Mouse (Mus musculus) thymus, postnatal 10 days (tissue): Measurements from ENCODE around the gene Gm11985.

Experiments
- DNase-seq, 2 experiments: peaks; one replicate each; pipeline ENCODE4 v3.0.0; 2021; ENCODE audit warnings: low spot score in 2 of 2

The Gm11985 gene

GRCm38 (mm10) chr11:7200393-7200783 is 12.0 kb upstream of the Gm11985 start:
- DNase-seq, result no peak

- peak in 1 of 2 experiments; percentile 55 for DNase-seq
These were observed 11.5 kb upstream of the Gm11985 start for GRCm38 (mm10) chr11:7199736-7200392.

GRCm38 (mm10) chr11:7198481-7199256 is 10.3 kb upstream of the Gm11985 start:
- DNase-seq, result no peak

- no peak for DNase-seq
These were observed 9.6 kb upstream of the Gm11985 start for GRCm38 (mm10) chr11:7198006-7198405.

GRCm38 (mm10) chr11:7197491-7197941 is 9.1 kb upstream of the Gm11985 start, which contains the start of gene Igfbp1:
Gene Igfbp1 (plus strand): TSS chr11:7197782.
- DNase-seq, result no peak

- no peak for DNase-seq
These were observed 6.9 kb upstream of the Gm11985 start for GRCm38 (mm10) chr11:7195312-7195685.

- DNase-seq, result no peak
These were observed 6.3 kb upstream of the Gm11985 start for GRCm38 (mm10) chr11:7194432-7195311.

GRCm38 (mm10) chr11:7193134-7193533 is 4.8 kb upstream of the Gm11985 start:
- no peak for DNase-seq

GRCm38 (mm10) chr11:7192710-7193109 is 4.3 kb upstream of the Gm11985 start:
- DNase-seq, result no peak

GRCm38 (mm10) chr11:7187472-7187871 is 897 bp downstream of the Gm11985 start:
- no peak for DNase-seq

- DNase-seq, result no peak
These were observed 3.9 kb downstream of the Gm11985 start for GRCm38 (mm10) chr11:7184420-7184819.

GRCm38 (mm10) chr11:7182409-7183042 is 5.8 kb downstream of the Gm11985 start:
- no peak for DNase-seq

- DNase-seq, result no peak
These were observed 9.1 kb downstream of the Gm11985 start for GRCm38 (mm10) chr11:7179276-7179675.

GRCm38 (mm10) chr11:7178724-7179123 is 9.6 kb downstream of the Gm11985 start:
- DNase-seq, result no peak

- DNase-seq, result no peak
These were observed 14.7 kb downstream of the Gm11985 start for GRCm38 (mm10) chr11:7173664-7174063.

GRCm38 (mm10) chr11:7169645-7170044 is 18.7 kb downstream of the Gm11985 start:
- no peak for DNase-seq

GRCm38 (mm10) chr11:7164416-7164815 is 24.0 kb downstream of the Gm11985 start:
- DNase-seq, result no peak

- peak; percentile 54 to 84 for DNase-seq
These were observed 26.7 kb downstream of the Gm11985 start for GRCm38 (mm10) chr11:7161502-7162174.

GRCm38 (mm10) chr11:7160637-7161101 is 27.7 kb downstream of the Gm11985 start:
- DNase-seq, result peak in 1 of 2 experiments; percentile 54

- DNase-seq, result no peak
These were observed 28.2 kb downstream of the Gm11985 start for GRCm38 (mm10) chr11:7160146-7160545.

- DNase-seq, result no peak
These were observed 30.2 kb downstream of the Gm11985 start for GRCm38 (mm10) chr11:7158196-7158595.
